Mouse (Mus musculus) ES-Bruce4 (cell line): Measurements from ENCODE around the gene Nfasc. TPM values are rescaled to one million over a fixed set of nuclear protein-coding genes. Genes with fewer than 3 reads are reported as not detected.

Experiments used
- H3K27ac ChIP-seq: 2 replicates; pipeline ENCODE4 v1.5.1; 2012; ENCODE audit warnings: low read length, inconsistent platforms; ENCODE audit not compliant: insufficient read depth
- H3K27me3 ChIP-seq: 2 replicates; pipeline ENCODE4 v1.6.1; 2012; ENCODE audit warnings: mild to moderate bottlenecking, low read length, inconsistent platforms; ENCODE audit not compliant: control insufficient read depth, poor library complexity, insufficient read depth, severe bottlenecking
- H3K36me3 ChIP-seq: 2 replicates; pipeline ENCODE4 v1.6.1; 2012; ENCODE audit warnings: inconsistent platforms, mild to moderate bottlenecking, low read length, moderate library complexity; ENCODE audit not compliant: control insufficient read depth, poor library complexity, insufficient read depth, severe bottlenecking
- H3K4me1 ChIP-seq: one replicate; pipeline ENCODE4 v1.8.1; 2011; ENCODE audit warnings: low read length; ENCODE audit not compliant: control insufficient read depth, insufficient read depth
- H3K4me3 ChIP-seq: 2 replicates; pipeline ENCODE4 v1.5.1; 2011; ENCODE audit warnings: low read depth, mild to moderate bottlenecking, low read length
- H3K9ac ChIP-seq: 2 replicates; pipeline ENCODE4 v1.6.1; 2012; ENCODE audit warnings: low read depth, mild to moderate bottlenecking, inconsistent platforms; ENCODE audit not compliant: poor library complexity, severe bottlenecking
- H3K9me3 ChIP-seq: replicated peaks from 2 replicates; pipeline ENCODE4 v1.6.1; 2012; ENCODE audit warnings: mild to moderate bottlenecking, low read length, inconsistent platforms; ENCODE audit not compliant: control insufficient read depth, poor library complexity, insufficient read depth, severe bottlenecking
- CTCF ChIP-seq: IDR thresholded peaks from one replicate; pipeline ENCODE4 v1.8.1; 2011; ENCODE audit warnings: low read depth, low read length
- EP300 ChIP-seq: IDR thresholded peaks from 2 replicates; pipeline ENCODE4 v1.6.1; 2011; ENCODE audit warnings: low read depth, low read length; ENCODE audit not compliant: insufficient read depth
- POLR2A ChIP-seq: IDR thresholded peaks from one replicate; pipeline ENCODE4 v1.8.1; 2011; ENCODE audit warnings: low read length; ENCODE audit not compliant: insufficient read depth
- polyA plus RNA-seq: library from polyadenylated mRNA; stranded (reverse); fragments of >200 nt; gene quantifications from 2 replicates; pipeline ENCODE4 v1.2.4, GENCODE M21; 2011; ENCODE audit warnings: low read depth; ENCODE audit not compliant: missing spikeins, insufficient read depth, insufficient read length

Gene Nfasc
- polyA plus RNA-seq, 1 experiment, result 11.0 TPM

GRCm38 (mm10) chr1:132533840-132534239 is 207.8 kb downstream of the Nfasc start:
- no peaks in the 10 kb centered on the region for H3K9me3 ChIP-seq
- H3K9ac ChIP-seq, result no peak overlapping the region
- no peaks in the 10 kb centered on the region for H3K36me3 ChIP-seq
- TF ChIP-seq EP300 (no peak), CTCF (no peak), POLR2A (no peak)
- H3K4me3 ChIP-seq, result no peak overlapping the region
- H3K4me1 ChIP-seq, result peaks cover 2% of the 10 kb centered on the region
- H3K27ac ChIP-seq, result no peak overlapping the region
- H3K27me3 ChIP-seq, result no peaks in the 10 kb centered on the region

- H3K36me3 ChIP-seq, result no peaks in the 10 kb centered on the region
- H3K4me1 ChIP-seq, result peaks cover 2% of the 10 kb centered on the region
- no peak overlapping the region for H3K4me3 ChIP-seq
- H3K27me3 ChIP-seq, result no peaks in the 10 kb centered on the region
- no peak overlapping the region for H3K9ac ChIP-seq
- no peaks in the 10 kb centered on the region for H3K9me3 ChIP-seq
- TF ChIP-seq CTCF, result no peak
- no peak overlapping the region for H3K27ac ChIP-seq
Measured at GRCm38 (mm10) chr1:132532521-132532920, 209.1 kb downstream of the Nfasc start.

GRCm38 (mm10) chr1:132530631-132531191 is 210.9 kb downstream of the Nfasc start:
- Histone ChIP-seq H3K9me3 (no peaks in the 10 kb centered on the region), H3K9ac (no peak overlapping the region), H3K4me3 (no peak overlapping the region), H3K36me3 (no peaks in the 10 kb centered on the region), H3K27me3 (no peaks in the 10 kb centered on the region), H3K4me1 (peaks cover 2% of the 10 kb centered on the region), H3K27ac (no peak overlapping the region)
- TF ChIP-seq CTCF, result no peak

GRCm38 (mm10) chr1:132528647-132529334 is 212.8 kb downstream of the Nfasc start:
- no peaks in the 10 kb centered on the region for H3K27me3 ChIP-seq
- TF ChIP-seq EP300, result no peak
- TF ChIP-seq POLR2A, result no peak
- no peak for TF ChIP-seq CTCF
- no peak overlapping the region for H3K27ac ChIP-seq
- H3K36me3 ChIP-seq, result no peaks in the 10 kb centered on the region
- H3K9me3 ChIP-seq, result no peaks in the 10 kb centered on the region
- peaks cover 2% of the 10 kb centered on the region for H3K4me1 ChIP-seq
- no peak overlapping the region for H3K4me3 ChIP-seq
- H3K9ac ChIP-seq, result no peak overlapping the region

- H3K36me3 ChIP-seq, result no peaks in the 10 kb centered on the region
- H3K27ac ChIP-seq, result no peak overlapping the region
- H3K4me1 ChIP-seq, result peaks cover 2% of the 10 kb centered on the region
- H3K4me3 ChIP-seq, result no peak overlapping the region
- H3K9ac ChIP-seq, result no peak overlapping the region
- H3K9me3 ChIP-seq, result no peaks in the 10 kb centered on the region
- no peaks in the 10 kb centered on the region for H3K27me3 ChIP-seq
- TF ChIP-seq POLR2A, result no peak
- TF ChIP-seq CTCF, result no peak
- no peak for TF ChIP-seq EP300
Measured at GRCm38 (mm10) chr1:132528071-132528470, 213.5 kb downstream of the Nfasc start.

GRCm38 (mm10) chr1:132525832-132526231 is 215.8 kb downstream of the Nfasc start:
- Histone ChIP-seq H3K4me1 (peaks cover 5% of the 10 kb centered on the region), H3K27ac (no peak overlapping the region), H3K4me3 (no peak overlapping the region), H3K9ac (no peak overlapping the region), H3K36me3 (no peaks in the 10 kb centered on the region), H3K9me3 (no peaks in the 10 kb centered on the region), H3K27me3 (no peaks in the 10 kb centered on the region)
- TF ChIP-seq EP300, result no peak
- TF ChIP-seq CTCF, result peak; percentile 61
